Mouse (Mus musculus) right cerebral cortex, postnatal 10 days (tissue): ENCODE measurements at regions not wholly inside any gene's neighbourhood (a gene's known extent, or its start where the extent isn't known, plus 50 kb on each side); places are given as distances from the start of the nearest gene placed in this dataset.
A peak's percentile ranks its signal among the peaks of the same experiment; 100 is the strongest.

Experiments
- DNase-seq, 2 experiments: peaks; one replicate each; pipeline ENCODE4 v3.0.0; 2021; ENCODE audit warnings: low spot score in 2 of 2

DNA sequence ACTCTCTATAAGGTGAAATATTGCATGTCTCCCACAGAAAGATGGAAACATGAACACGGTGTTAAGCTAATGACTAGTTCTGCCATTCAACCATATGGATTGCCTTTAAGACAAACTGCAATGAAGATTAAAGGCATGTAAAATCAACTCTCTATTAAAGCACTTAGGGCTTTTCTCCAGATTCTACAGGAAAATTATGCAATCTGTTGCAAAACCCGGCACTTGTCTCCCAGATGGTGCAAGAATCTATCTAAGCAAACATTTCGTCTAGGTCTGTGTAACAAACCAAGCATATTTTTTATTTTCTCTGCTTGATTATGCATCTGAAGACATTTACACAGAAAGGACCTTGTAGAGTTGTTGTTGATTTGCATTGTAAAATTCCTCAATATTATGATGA, 1682.9 kb downstream of the Cdh8 start:
- DNase-seq: peak; percentile 17 to 23

- no peak for DNase-seq
Observed at GRCm38 (mm10) chr8:97722627-97723026, 1693.6 kb downstream of the Cdh8 start.

DNA sequence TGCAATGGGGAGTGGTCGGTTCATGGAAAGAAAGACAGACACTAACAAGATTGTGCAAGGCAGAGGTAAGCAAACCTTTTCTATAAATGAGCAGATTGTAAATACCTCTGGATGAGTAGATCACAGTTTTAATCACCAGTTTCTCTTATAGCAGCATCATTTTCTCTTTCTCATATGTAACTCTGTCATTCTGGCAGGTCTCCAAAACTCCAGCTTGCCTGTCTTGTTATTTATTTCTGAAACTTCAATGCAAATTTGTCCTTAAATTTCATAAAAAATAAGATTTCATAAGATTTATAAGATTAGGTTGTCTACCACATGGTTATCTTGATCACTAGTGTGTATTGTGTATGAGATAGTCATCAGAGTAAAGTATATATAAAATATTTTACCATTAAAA, 1714.6 kb downstream of the Cdh8 start:
- DNase-seq: peak; percentile 25 to 27

GRCm38 (mm10) chr8:97664404-97664803, 1751.9 kb downstream of the Cdh8 start:
- no peak for DNase-seq

DNA sequence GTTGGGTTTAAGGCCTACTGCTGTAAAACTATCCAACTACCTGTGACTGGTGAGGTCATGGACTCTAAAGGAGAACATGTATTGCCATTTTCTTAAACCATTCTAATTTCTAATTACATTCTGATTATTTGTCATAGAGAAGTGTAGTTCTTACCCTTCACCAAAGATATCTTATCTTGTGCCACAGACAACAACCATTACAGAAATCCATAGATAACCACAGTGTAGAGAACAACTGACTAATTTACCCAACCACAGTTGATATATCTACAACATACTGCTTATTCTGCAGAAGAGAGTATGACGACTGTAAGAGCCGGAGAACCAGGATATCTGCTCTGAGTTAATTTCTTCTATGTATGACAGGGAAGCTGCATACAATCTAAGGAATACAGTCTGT, 1754.1 kb downstream of the Cdh8 start:
- DNase-seq: no peak

DNA sequence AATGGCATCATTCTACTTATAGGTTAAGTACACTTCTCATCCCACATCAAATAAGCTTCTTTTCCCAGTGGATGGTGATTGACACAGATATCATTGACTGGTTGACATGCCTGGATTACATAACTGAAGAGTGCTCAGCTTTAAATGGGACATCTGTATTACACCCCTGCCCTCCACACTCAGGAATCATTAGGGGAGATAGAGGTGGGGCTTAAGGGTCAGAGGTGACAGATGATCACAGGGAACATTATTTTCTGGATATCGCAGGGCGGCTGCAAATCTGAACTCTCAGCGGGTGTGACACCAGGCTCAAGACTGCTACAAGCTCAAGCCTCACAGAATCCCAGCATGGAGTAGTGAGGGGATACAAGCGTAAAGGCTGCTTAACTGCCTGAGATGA, 1763.5 kb upstream of the Got2 start:
- DNase-seq: no peak

- DNase-seq: no peak
Observed at GRCm38 (mm10) chr8:97632980-97633379, 1744.6 kb upstream of the Got2 start.
